Mouse (Mus musculus) lung, embryonic 16.5 days (tissue): ENCODE measurements around the gene Hpca. TPM values are rescaled to one million over a fixed set of nuclear protein-coding genes. Genes with fewer than 3 reads are reported as not detected.

ENCODE experiments used
- ATAC-seq: fragments of 200-750 bp; cut with Nextera tagmentation; 2 replicates; pipeline ENCODE4 v1.8.0; 2017; ENCODE audit warnings: low read depth, mild to moderate bottlenecking, moderate library complexity
- H3K27ac ChIP-seq: fragments of 300-500 bp; sonication (generic); 2 replicates; pipeline ENCODE4 v1.5.1; 2014; ENCODE audit warnings: mild to moderate bottlenecking, control low read depth, low read length
- H3K27me3 ChIP-seq: fragments of 300-500 bp; sonication (generic); 2 replicates; pipeline ENCODE4 v1.6.1; 2014; ENCODE audit warnings: low read depth, low read length, mixed read lengths; ENCODE audit not compliant: control insufficient read depth, insufficient read depth
- H3K36me3 ChIP-seq: fragments of 300-500 bp; sonication (generic); 2 replicates; pipeline ENCODE4 v1.6.1; 2014; ENCODE audit warnings: low read length; ENCODE audit not compliant: control insufficient read depth, insufficient read depth
- H3K4me1 ChIP-seq: fragments of 300-500 bp; sonication (generic); replicated peaks from 2 replicates; pipeline ENCODE4 v1.6.1; 2014; ENCODE audit warnings: low read length, mixed read lengths; ENCODE audit not compliant: control insufficient read depth, insufficient read depth
- H3K4me2 ChIP-seq: fragments of 300-500 bp; sonication (generic); 2 replicates; pipeline ENCODE4 v1.6.1; 2014; ENCODE audit warnings: low read depth, low read length, control low read depth
- H3K4me3 ChIP-seq: fragments of 300-500 bp; sonication (generic); 2 replicates; pipeline ENCODE4 v1.5.1; 2014; ENCODE audit warnings: mild to moderate bottlenecking, low read length, control low read depth
- H3K9ac ChIP-seq: fragments of 300-500 bp; sonication (generic); 2 replicates; pipeline ENCODE4 v1.6.1; 2014; ENCODE audit warnings: low read length, control low read depth
- H3K9me3 ChIP-seq: fragments of 300-500 bp; sonication (generic); 2 replicates; pipeline ENCODE4 v1.6.1; 2016; ENCODE audit warnings: low read length; ENCODE audit not compliant: control insufficient read depth
- WGBS: fragments of 180-500 bp; shearing (Covaris S2); extraction: QIAGEN DNeasy Blood & Tissue Kit; methylation state at CpG from one replicate; pipeline ENCODE4 v1.1.7; 2014; 5-methylcytosine and 5-hydroxymethylcytosine counted together
- polyA plus RNA-seq: library from polyadenylated mRNA; unstranded; fragments of >200 nt; fragmentation: Nextera tagmentation; extraction: Ambion mirVana; gene quantifications from 2 replicates; pipeline ENCODE4 v1.2.1, GENCODE M21; 2015

Gene Hpca
- polyA plus RNA-seq, 1 experiment from 2014 or later = 2.8 TPM

DNA sequence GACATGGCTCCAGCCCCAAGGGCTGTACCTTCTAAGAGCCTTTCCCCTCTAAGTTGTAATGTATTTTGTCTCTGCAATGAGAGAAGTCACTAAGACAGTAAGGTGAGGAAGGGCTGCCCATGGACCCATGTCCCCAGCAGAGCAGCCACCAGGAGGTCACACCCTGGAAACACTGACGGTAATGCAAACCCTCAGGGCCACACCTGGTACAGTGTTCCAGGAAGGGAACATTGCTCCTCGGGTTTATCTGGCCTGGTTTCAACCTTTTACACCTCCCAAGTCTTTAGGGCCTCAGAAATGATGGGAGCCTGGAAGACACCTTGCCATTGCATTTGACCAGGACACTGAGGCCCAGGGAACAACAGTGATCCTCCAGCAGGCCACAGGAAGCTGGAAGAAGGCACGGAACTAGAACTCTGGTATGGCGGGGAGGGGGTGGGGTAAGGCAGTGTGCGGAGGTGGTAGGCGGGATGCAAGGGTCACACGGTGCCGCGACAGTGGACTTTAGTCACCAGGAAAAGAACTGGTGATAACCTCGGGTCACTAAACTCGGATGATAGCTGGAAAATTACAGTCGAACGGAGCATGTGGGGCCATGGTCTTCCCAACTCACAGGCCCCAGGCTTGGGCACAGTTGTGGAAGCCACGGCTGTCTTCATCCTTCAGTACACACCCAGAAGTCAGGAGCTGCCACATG, 19.6 kb downstream of the Hpca start:
- no peak for ATAC-seq
- Histone ChIP-seq H3K36me3 (no peaks in the 10 kb centered on the region), H3K4me2 (no peak overlapping the region), H3K27ac (no peak overlapping the region), H3K4me3 (no peak overlapping the region), H3K4me1 (peaks cover 10% of the 10 kb centered on the region), H3K9ac (no peak overlapping the region), H3K27me3 (peaks cover 15% of the 10 kb centered on the region), H3K9me3 (no peaks in the 10 kb centered on the region)
- 57% methylated on average over 14 of the region's 14 CpGs for WGBS

GRCm38 (mm10) chr4:129097006-129097405, 24.8 kb downstream of the Hpca start:
- Histone ChIP-seq H3K9me3 (no peaks in the 10 kb centered on the region), H3K4me1 (no peaks in the 10 kb centered on the region), H3K4me3 (no peak overlapping the region), H3K27ac (no peak overlapping the region), H3K27me3 (no peaks in the 10 kb centered on the region), H3K36me3 (no peaks in the 10 kb centered on the region), H3K9ac (no peak overlapping the region), H3K4me2 (no peak overlapping the region)
- WGBS = 69% methylated on average over 7 of the region's 7 CpGs
- no peak for ATAC-seq

DNA sequence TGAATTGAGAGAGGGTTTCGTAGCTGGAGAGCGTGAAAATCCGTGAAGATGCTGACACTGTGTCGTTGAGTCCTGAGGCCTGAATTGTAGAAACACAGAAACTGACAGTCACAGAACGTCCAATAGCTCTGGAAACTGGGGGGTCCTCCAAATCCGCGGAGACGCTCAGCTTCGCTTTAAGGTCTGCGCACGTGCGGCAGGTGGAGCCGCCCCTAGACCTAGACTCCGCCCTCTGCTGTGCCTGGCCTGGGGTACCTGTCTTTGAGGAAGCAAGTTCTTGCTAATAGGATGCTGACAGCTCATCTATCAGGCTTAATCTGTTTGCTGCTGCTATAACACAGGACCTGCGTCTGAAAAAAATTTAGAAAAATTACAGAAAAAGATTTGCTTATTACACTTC, 26.6 kb downstream of the Hpca start:
- ATAC-seq = no peak
- Histone ChIP-seq H3K4me2 (no peak overlapping the region), H3K9ac (no peak overlapping the region), H3K9me3 (no peaks in the 10 kb centered on the region), H3K4me1 (no peaks in the 10 kb centered on the region), H3K4me3 (no peak overlapping the region), H3K27ac (no peak overlapping the region), H3K27me3 (no peaks in the 10 kb centered on the region), H3K36me3 (no peaks in the 10 kb centered on the region)
- WGBS = 18% methylated on average over 15 of the region's 15 CpGs

GRCm38 (mm10) chr4:129087850-129088249, 34.0 kb downstream of the Hpca start:
- no peaks in the 10 kb centered on the region for H3K9me3 ChIP-seq
- no peak overlapping the region for H3K9ac ChIP-seq
- H3K27me3 ChIP-seq = no peaks in the 10 kb centered on the region
- no peak overlapping the region for H3K4me3 ChIP-seq
- ATAC-seq = no peak
- no peaks in the 10 kb centered on the region; the same call in 1 of the 2 replicates for H3K4me1 ChIP-seq
- H3K36me3 ChIP-seq = peaks cover 10% of the 10 kb centered on the region
- H3K27ac ChIP-seq = no peak overlapping the region
- 53% methylated on average over 5 of the region's 5 CpGs for WGBS
- no peak overlapping the region for H3K4me2 ChIP-seq

DNA sequence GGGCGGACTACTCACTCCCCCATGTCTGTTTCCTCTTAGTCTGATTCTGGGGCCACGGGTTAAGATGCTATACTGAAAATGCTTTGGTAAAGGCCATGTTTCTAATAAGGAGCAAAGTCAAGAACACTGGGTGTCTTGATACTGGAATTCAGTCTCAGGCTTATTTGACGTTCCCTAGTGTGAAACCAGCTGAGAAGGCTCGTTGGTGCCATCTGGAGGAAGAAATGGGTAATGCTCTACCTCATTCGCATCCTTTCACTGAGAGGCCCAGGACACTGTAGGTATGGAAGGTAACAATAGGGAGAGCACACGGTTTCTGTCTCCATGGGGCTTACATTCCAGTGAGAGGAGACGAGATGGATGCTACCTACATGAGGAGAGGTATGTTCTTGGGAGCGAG, 35.8 kb downstream of the Hpca start:
- no peak overlapping the region for H3K9ac ChIP-seq
- H3K4me1 ChIP-seq = peaks cover 9% of the 10 kb centered on the region
- WGBS = 28% methylated on average over 8 of the region's 8 CpGs
- peaks cover 10% of the 10 kb centered on the region for H3K36me3 ChIP-seq
- H3K27ac ChIP-seq = no peak overlapping the region
- H3K9me3 ChIP-seq = no peaks in the 10 kb centered on the region
- ATAC-seq = no peak; the same call in 1 of the 2 replicates
- H3K27me3 ChIP-seq = no peaks in the 10 kb centered on the region
- H3K4me3 ChIP-seq = no peak overlapping the region
- no peak overlapping the region for H3K4me2 ChIP-seq

DNA sequence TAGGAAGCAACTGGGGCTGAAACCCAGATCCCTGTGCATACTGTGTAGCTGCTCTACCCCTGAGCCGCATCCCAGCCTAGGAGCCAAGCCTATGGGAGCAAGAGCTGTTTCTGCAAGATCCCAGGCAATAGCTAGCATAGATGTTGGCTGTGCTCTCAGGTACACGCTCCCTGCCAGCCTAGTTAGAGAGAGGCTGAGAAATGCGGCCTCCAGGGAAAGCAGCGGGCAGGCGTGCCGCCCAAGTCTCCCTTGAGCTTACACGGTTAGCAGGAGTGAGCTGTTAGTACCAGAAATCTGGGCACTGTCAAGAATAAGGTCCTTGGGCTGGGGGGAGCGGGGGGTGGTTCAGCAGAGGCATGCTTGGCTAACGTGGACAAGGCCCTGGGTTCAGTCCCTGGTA, 36.9 kb downstream of the Hpca start:
- Histone ChIP-seq H3K4me2 (no peak overlapping the region), H3K36me3 (peaks cover 13% of the 10 kb centered on the region), H3K9me3 (no peaks in the 10 kb centered on the region), H3K9ac (no peak overlapping the region), H3K4me3 (no peak overlapping the region), H3K4me1 (peaks cover 9% of the 10 kb centered on the region), H3K27ac (no peak overlapping the region), H3K27me3 (no peaks in the 10 kb centered on the region)
- 91% methylated on average over 9 of the region's 9 CpGs for WGBS
- no peak for ATAC-seq

- Histone ChIP-seq H3K9me3 (peaks cover 8% of the 10 kb centered on the region; the same call in 1 of the 2 replicates), H3K27ac (peak overlapping the region; percentile 64), H3K36me3 (peaks cover 33% of the 10 kb centered on the region), H3K4me3 (no peak overlapping the region), H3K4me2 (0 out of 2 replicates have a peak overlapping the region, but pooled peaks have one; percentile 8), H3K4me1 (peaks cover 9% of the 10 kb centered on the region), H3K9ac (no peak overlapping the region), H3K27me3 (no peaks in the 10 kb centered on the region)
- 29% methylated on average over 10 of the region's 10 CpGs for WGBS
- peak; percentile 85 for ATAC-seq
These were observed 39.3 kb downstream of the Hpca start for GRCm38 (mm10) chr4:129082379-129083115.

- ATAC-seq = no peak
These were observed 39.9 kb downstream of the Hpca start for GRCm38 (mm10) chr4:129081939-129082338.

DNA sequence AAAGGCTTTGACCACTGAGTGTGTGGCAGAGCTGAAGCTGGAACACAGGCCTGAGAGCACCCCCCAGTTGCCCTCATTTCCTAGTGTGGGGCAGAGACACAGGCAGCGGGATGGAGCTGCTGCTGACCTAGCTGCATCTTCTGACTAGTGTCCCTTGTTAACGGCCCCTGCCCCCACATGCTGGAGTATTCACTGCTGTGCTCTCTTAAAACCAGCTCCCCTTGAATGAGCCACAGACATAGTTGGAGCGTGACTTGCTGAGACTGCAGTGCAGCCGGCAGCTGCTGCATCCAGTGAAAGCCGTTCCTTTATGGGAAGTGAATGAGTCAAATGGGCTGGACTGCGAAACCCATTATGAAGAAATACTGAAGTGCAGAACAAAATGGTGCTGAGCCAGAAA, 40.3 kb downstream of the Hpca start:
- no peak overlapping the region for H3K27ac ChIP-seq
- H3K9ac ChIP-seq = no peak overlapping the region
- peaks cover 8% of the 10 kb centered on the region; the same call in 1 of the 2 replicates for H3K9me3 ChIP-seq
- H3K4me3 ChIP-seq = no peak overlapping the region
- no peak for ATAC-seq
- H3K4me1 ChIP-seq = peaks cover 9% of the 10 kb centered on the region
- H3K4me2 ChIP-seq = no peak overlapping the region
- H3K36me3 ChIP-seq = peaks cover 40% of the 10 kb centered on the region
- no peaks in the 10 kb centered on the region for H3K27me3 ChIP-seq
- 76% methylated on average over 6 of the region's 6 CpGs for WGBS

More at GRCm38 (mm10) chr4:129081939-129082338, 39.9 kb downstream of the Hpca start:
- peaks cover 9% of the 10 kb centered on the region for H3K4me1 ChIP-seq
- WGBS = 62% methylated on average over 3 of the region's 3 CpGs
- H3K4me3 ChIP-seq = no peak overlapping the region
- H3K36me3 ChIP-seq = peaks cover 36% of the 10 kb centered on the region
- H3K9me3 ChIP-seq = peaks cover 8% of the 10 kb centered on the region; the same call in 1 of the 2 replicates
- H3K9ac ChIP-seq = no peak overlapping the region
- H3K27me3 ChIP-seq = no peaks in the 10 kb centered on the region
- H3K27ac ChIP-seq = peak overlapping the region; percentile 64
- 0 out of 2 replicates have a peak overlapping the region, but pooled peaks have one; percentile 8 for H3K4me2 ChIP-seq
